Mouse (Mus musculus): ENCODE measurements around the gene Zfp618.

DNA sequence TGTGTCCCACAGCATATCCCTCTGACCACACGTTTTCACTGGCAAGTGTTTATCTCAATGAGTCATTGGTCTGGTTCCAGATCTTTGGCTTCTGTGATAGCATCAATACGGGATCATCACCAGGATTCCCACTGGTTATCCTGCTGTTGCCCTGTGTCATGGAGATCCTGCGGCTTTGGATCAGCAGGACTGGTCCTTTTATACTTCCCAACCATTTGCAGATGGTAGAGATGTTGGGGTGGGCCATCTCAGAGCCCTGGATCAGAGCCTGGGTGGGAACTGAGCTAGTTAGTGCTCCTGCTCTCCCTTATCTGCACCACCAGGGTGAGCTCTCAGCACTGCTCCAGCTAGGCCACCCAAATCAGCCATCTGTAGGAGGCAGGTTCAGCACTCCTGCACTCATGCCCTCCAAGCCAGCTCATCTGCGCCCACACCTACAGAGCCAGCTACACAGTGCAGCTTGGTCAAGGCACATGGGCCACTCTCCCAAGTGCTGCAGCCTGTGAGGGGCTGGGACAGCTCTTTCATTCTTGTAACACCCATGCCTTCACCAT, 21.0 kb upstream of the Zfp618 start:
- TF ChIP-seq POLR2A (IDR thresholded peaks at IDR 0.05; ENCODE audit: low read depth, low read length) (no peak), CTCF (IDR thresholded peaks at IDR 0.05; ENCODE audit: extremely low read depth, insufficient read length, insufficient replicate concordance, low read depth, low read length) (peak; percentile 25; the same call in 1 of the 2 replicates)

Data from small intestine, adult 2 months (tissue).